Mouse (Mus musculus): ENCODE measurements around the gene Hist1h2bg.

GRCm38 (mm10) chr13:23586099-23586939 lies 15.1 kb downstream of the Hist1h2bg start:
- no peak for TF ChIP-seq CTCF (IDR thresholded peaks at IDR 0.05; ENCODE audit: control insufficient read depth, insufficient read depth, low read length)
- TF ChIP-seq POLR2A (IDR thresholded peaks at IDR 0.05; ENCODE audit: borderline replicate concordance, control insufficient read depth, low read depth, low read length) = no peak
